30 mouse cellular contexts compared by ENCODE assay signal in genomic region chr15:94681135-94681534, GRCm38 (mm10). TPM values are rescaled to one million over a fixed set of nuclear protein-coding genes. Genes with fewer than 3 reads are reported as not detected.
DNase-seq lines count a peak whose midpoint lies in the region; ATAC-seq and TF ChIP-seq lines count a peak whose summit lies in the region.
"Had no signal": no experiment of that assay in that cellular context is flagged by ENCODE, and none has a peak within 500 bp of the region (broad histone marks: within the 10 kb centered on the region; RNA-seq: fewer than 3 reads in every experiment).

No protein-coding gene starts in this region.

- H3K4me2 ChIP-seq in stomach, embryonic 14.5 days (replicated peaks; ENCODE audit: low read depth, low read length): no peak overlapping the region
- H3K4me2 ChIP-seq: embryonic facial prominence, embryonic 13.5 days; forebrain, embryonic 12.5 days; hindbrain, embryonic 13.5 days; liver, embryonic 12.5 days; midbrain, embryonic 15.5 days; neural tube, embryonic 13.5 days had no signal

- no peaks in the 10 kb centered on the region for H3K27me3 ChIP-seq in liver, adult 2 months (ENCODE audit: control insufficient read depth, insufficient read depth, low read length)
- H3K27me3 ChIP-seq in E14TG2a.4 (ENCODE audit: insufficient read depth, low read length): no peaks in the 10 kb centered on the region
- H3K27me3 ChIP-seq in MEL (ENCODE audit: control insufficient read depth in 1 of 2, insufficient read depth in 2 of 2, low read length in 2 of 2): no peaks in the 10 kb centered on the region; a peak in 1 of 4 replicates
- no peaks in the 10 kb centered on the region for H3K27me3 ChIP-seq in stomach, embryonic 14.5 days (ENCODE audit: control insufficient read depth, insufficient read depth, low read length)
- no peaks in the 10 kb centered on the region for H3K27me3 ChIP-seq in thymus, adult 2 months (ENCODE audit: control insufficient read depth, insufficient read depth, low read length)
- H3K27me3 ChIP-seq: embryonic facial prominence, embryonic 13.5 days; forebrain, embryonic 12.5 days; hindbrain, embryonic 13.5 days; liver, embryonic 12.5 days; midbrain, embryonic 15.5 days; neural tube, embryonic 13.5 days had no signal

- 21% methylated on average over 3 of the region's 3 CpGs for WGBS in liver, adult 2 months
- WGBS in stomach, embryonic 14.5 days: 44% methylated on average over 3 of the region's 3 CpGs
- WGBS in thymus, adult 2 months: 72% methylated on average over 3 of the region's 3 CpGs

- H3K9me3 ChIP-seq in E14TG2a.4 (ENCODE audit: low read length) (no peaks in the 10 kb centered on the region), MEL (replicated peaks; ENCODE audit: insufficient read depth, low read length) (no peaks in the 10 kb centered on the region)
- no peaks in the 10 kb centered on the region for H3K9me3 ChIP-seq in stomach, embryonic 14.5 days (ENCODE audit: control insufficient read depth, low read depth, low read length)
- H3K9me3 ChIP-seq: embryonic facial prominence, embryonic 13.5 days; forebrain, embryonic 12.5 days; heart, embryonic 10.5 days; hindbrain, embryonic 13.5 days; liver, embryonic 12.5 days; midbrain, embryonic 15.5 days; neural tube, embryonic 13.5 days had no signal

- no peak for TF ChIP-seq RAD21 in MEL (IDR thresholded peaks at IDR 0.05; ENCODE audit: low read depth, low read length)

- TF ChIP-seq EP300 in MEL (IDR thresholded peaks at IDR 0.05; ENCODE audit: low read depth in 1 of 2, low read length in 2 of 2): no peak

- H3K4me3 ChIP-seq in liver, adult 2 months (ENCODE audit: insufficient read depth, low read depth, low read length): no peak overlapping the region
- H3K4me3 ChIP-seq in E14TG2a.4 (replicated peaks; ENCODE audit: low read length) (no peak overlapping the region), MEL (ENCODE audit: control insufficient read depth in 1 of 2, insufficient read depth in 1 of 2, low read depth in 2 of 2, low read length in 2 of 2) (no peak overlapping the region; a peak in 1 of 4 replicates)
- no peak overlapping the region for H3K4me3 ChIP-seq in stomach, embryonic 14.5 days (ENCODE audit: low read depth, low read length)
- H3K4me3 ChIP-seq in thymus, adult 2 months (ENCODE audit: control insufficient read depth, insufficient read depth, low read length): no peak overlapping the region
- H3K4me3 ChIP-seq: embryonic facial prominence, embryonic 13.5 days; erythroblast, embryonic 14.5 days; forebrain, embryonic 12.5 days; heart, embryonic 10.5 days; hindbrain, embryonic 13.5 days; liver, embryonic 12.5 days; midbrain, embryonic 15.5 days; myocyte; neural tube, embryonic 13.5 days had no signal

- ATAC-seq in stomach, embryonic 14.5 days (ENCODE audit: insufficient number of reproducible peaks, insufficient read depth, low FRiP score, low read depth): peak; percentile 49; the same call in 1 of the 2 replicates
- ATAC-seq: activated CD4-positive, CD25-positive, alpha-beta regulatory T cell, adult 4 months; inflammation-experienced regulatory T-cells, adult 6 months; liver, embryonic 12.5 days; midbrain, embryonic 15.5 days had no signal

- no peaks in the 10 kb centered on the region for H3K36me3 ChIP-seq in liver, adult 2 months (ENCODE audit: control insufficient read depth, insufficient read depth, low read length)
- no peaks in the 10 kb centered on the region for H3K36me3 ChIP-seq in E14TG2a.4 (ENCODE audit: insufficient read depth, low read length)
- H3K36me3 ChIP-seq in MEL (ENCODE audit: control insufficient read depth in 1 of 2, insufficient read depth in 2 of 2, low read length in 2 of 2): no peaks in the 10 kb centered on the region
- no peaks in the 10 kb centered on the region for H3K36me3 ChIP-seq in stomach, embryonic 14.5 days (ENCODE audit: control insufficient read depth, insufficient read depth, low read length)
- H3K36me3 ChIP-seq in thymus, adult 2 months (ENCODE audit: control insufficient read depth, insufficient read depth, low read length): no peaks in the 10 kb centered on the region
- H3K36me3 ChIP-seq: embryonic facial prominence, embryonic 13.5 days; forebrain, embryonic 12.5 days; G1E; heart, embryonic 10.5 days; hindbrain, embryonic 13.5 days; liver, embryonic 12.5 days; midbrain, embryonic 15.5 days; neural tube, embryonic 13.5 days had no signal

- no peak for TF ChIP-seq CTCF in liver, adult 2 months (IDR thresholded peaks at IDR 0.05; ENCODE audit: low read depth, low read length)
- TF ChIP-seq CTCF in E14TG2a.4 (conservative IDR thresholded peaks at IDR 0.05; ENCODE audit: low read length) (peak; percentile 19; the same call in 1 of the 2 replicates), MEL (IDR thresholded peaks at IDR 0.05 in 2 of 3, conservative IDR thresholded peaks at IDR 0.05 in 1 of 3; ENCODE audit: control insufficient read depth in 1 of 3, insufficient read depth in 1 of 3, low read depth in 2 of 3, low read length in 3 of 3, poor library complexity in 1 of 3, severe bottlenecking in 1 of 3) (peak in 2 of 3 experiments; percentile 15 to 36; a peak in 2 of 6 replicates)
- no peak for TF ChIP-seq CTCF in thymus, adult 2 months (IDR thresholded peaks at IDR 0.05; ENCODE audit: borderline replicate concordance, control insufficient read depth, extremely low read depth, insufficient read depth, low read length, poor library complexity)

- no peaks in the 10 kb centered on the region for H3K79me2 ChIP-seq in liver, adult 2 months (ENCODE audit: control insufficient read depth, insufficient read depth, low read length)
- no peaks in the 10 kb centered on the region for H3K79me2 ChIP-seq in MEL (ENCODE audit: control insufficient read depth, insufficient read depth, low read length, poor library complexity)

- no peak overlapping the region for H3K9ac ChIP-seq in liver, adult 2 months (ENCODE audit: low read depth, low read length)
- no peak overlapping the region for H3K9ac ChIP-seq in MEL (ENCODE audit: control insufficient read depth, low read depth, low read length, poor library complexity, severe bottlenecking)
- no peak overlapping the region for H3K9ac ChIP-seq in stomach, embryonic 14.5 days (replicated peaks; ENCODE audit: low read depth, low read length)
- H3K9ac ChIP-seq: embryonic facial prominence, embryonic 13.5 days; forebrain, embryonic 12.5 days; hindbrain, embryonic 13.5 days; liver, embryonic 12.5 days; midbrain, embryonic 15.5 days; neural tube, embryonic 13.5 days had no signal

- no peak overlapping the region for H3K27ac ChIP-seq in liver, adult 2 months (replicated peaks; ENCODE audit: insufficient read depth, low read depth, low read length)
- H3K27ac ChIP-seq in MEL (ENCODE audit: control insufficient read depth, low read depth, low read length): no peak overlapping the region
- no peak overlapping the region for H3K27ac ChIP-seq in stomach, embryonic 14.5 days (ENCODE audit: low read length)
- H3K27ac ChIP-seq in thymus, adult 2 months (ENCODE audit: control insufficient read depth, insufficient read depth, low read length): no peak overlapping the region
- H3K27ac ChIP-seq: embryonic facial prominence, embryonic 13.5 days; forebrain, embryonic 12.5 days; heart, embryonic 10.5 days; hindbrain, embryonic 13.5 days; liver, embryonic 12.5 days; midbrain, embryonic 15.5 days; neural tube, embryonic 13.5 days had no signal

- peak; percentile 8 for DNase-seq in liver, adult 2 months (ENCODE audit: extremely low read depth, low read depth, low spot score)
- DNase-seq in liver (no peak), MEL (ENCODE audit: low read depth, low spot score) (no peak)
- no peak for DNase-seq in thymus, adult 2 months
- no peak for DNase-seq in thymus, adult 18-20 months
- DNase-seq in left cerebral cortex, adult 11 months (ENCODE audit: low spot score): no peak
- DNase-seq: adrenal gland, adult 8-10 months; cerebellum, adult 2 months; cerebellum, postnatal 25 days; embryo, embryonic 11 days; lung, postnatal 4 days; retina, postnatal 1 day; right cerebral cortex, postnatal 25 days; thymus, postnatal 25 days had no signal

- no peaks in the 10 kb centered on the region for H3K4me1 ChIP-seq in liver, adult 2 months (ENCODE audit: control insufficient read depth, insufficient read depth, low read length)
- H3K4me1 ChIP-seq in E14TG2a.4 (replicated peaks; ENCODE audit: low read depth, low read length) (no peaks in the 10 kb centered on the region), MEL (ENCODE audit: control insufficient read depth in 1 of 2, insufficient read depth in 2 of 2, low read length in 2 of 2) (no peaks in the 10 kb centered on the region)
- H3K4me1 ChIP-seq in stomach, embryonic 14.5 days (ENCODE audit: control insufficient read depth, insufficient read depth, low read length): no peaks in the 10 kb centered on the region
- H3K4me1 ChIP-seq in thymus, adult 2 months (replicated peaks; ENCODE audit: control insufficient read depth, insufficient read depth, low read length): no peaks in the 10 kb centered on the region; the same call in 1 of the 2 replicates
- H3K4me1 ChIP-seq: embryonic facial prominence, embryonic 13.5 days; heart, embryonic 10.5 days; hindbrain, embryonic 13.5 days; liver, embryonic 12.5 days; midbrain, embryonic 15.5 days; neural tube, embryonic 13.5 days had no signal

- no peak for TF ChIP-seq POLR2A in liver, adult 2 months (IDR thresholded peaks at IDR 0.05; ENCODE audit: extremely low read depth, insufficient read depth, low read length)
- TF ChIP-seq POLR2A in MEL (IDR thresholded peaks at IDR 0.05; ENCODE audit: control insufficient read depth in 1 of 2, insufficient read depth in 1 of 2, low read depth in 1 of 2, low read length in 2 of 2, poor library complexity in 1 of 2): no peak
- no peak for TF ChIP-seq POLR2A in thymus, adult 2 months (IDR thresholded peaks at IDR 0.05; ENCODE audit: control insufficient read depth, extremely low read depth, insufficient read depth, low read length, poor library complexity)

TF ChIP-seq in MEL, 35 proteins besides CTCF, POLR2A, EP300 and RAD21:
- TF ChIP-seq SMC3 (IDR thresholded peaks at IDR 0.05; ENCODE audit: low read depth, low read length) (peak; percentile 16; the same call in 1 of the 2 replicates), USF1 (IDR thresholded peaks at IDR 0.05; ENCODE audit: low read depth, low read length) (peak; percentile 28; the same call in 1 of the 2 replicates), GABPA (IDR thresholded peaks at IDR 0.05; ENCODE audit: low read depth, low read length) (no peak)
TF ChIP-seq in MEL: peak in this region for 2.

RNA-seq across cellular contexts. Expression of gene Tmem117, which starts 52.1 kb away (rescaled TPM):
- total RNA-seq in liver, adult 2 months (2014; rRNA removed): 0.13 and 0.46 TPM in 2 replicates
- not detected in 2 replicates for polyA plus RNA-seq in liver, adult 2 months (2012; rRNA removed)
- not detected in 2 replicates for total RNA-seq in MEL (2012; rRNA removed)
- not detected for polyA plus RNA-seq in MEL (2012; ENCODE audit: insufficient read depth in 1 of 2, insufficient read length in 2 of 2, low read depth in 1 of 2, low replicate concordance in 2 of 2, missing spikeins in 1 of 2)
- 3.8 and 3.9 TPM in 2 replicates for polyA plus RNA-seq in stomach, embryonic 14.5 days (2014; fragmentation: Nextera tagmentation; extraction: Ambion mirVana)
- polyA plus RNA-seq in thymus, adult 2 months (2012; rRNA removed): 0.20 and 0.42 TPM in 2 replicates
- total RNA-seq: granulocyte monocyte progenitor cell, adult 5-6 weeks; megakaryocyte-erythroid progenitor cell, adult 5-6 weeks had no signal
- polyA plus RNA-seq: erythroblast, embryonic 14.5 days; G1E; liver, embryonic 12.5 days had no signal

Comparison
In these comparisons a context has a peak if more than half of its experiments do, and no peak if none do; other contexts are left out.
1. CTCF ChIP-seq: peak in E14TG2a.4 (single experiment) and MEL (2 of 3); none in liver, adult 2 months (single experiment) and thymus, adult 2 months (single experiment).